Mouse (Mus musculus): ENCODE data around the gene Ctnna2.

DNA sequence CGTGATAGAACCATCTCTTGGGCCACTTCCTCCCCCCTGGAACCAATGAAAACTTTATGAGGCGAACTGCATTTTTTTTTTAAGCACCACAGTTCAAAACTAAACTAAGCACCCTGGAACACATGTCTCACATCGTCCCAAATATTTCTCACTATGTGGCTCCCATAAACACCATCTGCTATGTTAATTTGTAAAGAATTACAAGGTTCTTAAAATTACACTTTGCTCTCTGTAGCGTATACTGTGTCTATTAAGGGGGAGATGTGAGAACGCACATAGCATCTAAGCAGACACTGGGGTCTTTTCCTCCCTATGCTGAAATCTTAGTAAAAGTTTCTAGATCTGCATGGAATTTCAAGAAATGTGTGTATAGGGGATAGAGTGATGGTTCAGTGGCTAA lies 822.5 kb downstream of the Ctnna2 start:
- TF ChIP-seq CTCF (IDR thresholded peaks at IDR 0.05; ENCODE audit: low read depth) (no peak), EP300 (IDR thresholded peaks at IDR 0.05; ENCODE audit: low read depth) (no peak)

All from liver, postnatal 0 days (tissue).